Mouse (Mus musculus): ENCODE measurements around the gene Dagla.
A peak's percentile ranks its signal among the peaks of the same experiment; 100 is the strongest.

Gene Dagla

DNA sequence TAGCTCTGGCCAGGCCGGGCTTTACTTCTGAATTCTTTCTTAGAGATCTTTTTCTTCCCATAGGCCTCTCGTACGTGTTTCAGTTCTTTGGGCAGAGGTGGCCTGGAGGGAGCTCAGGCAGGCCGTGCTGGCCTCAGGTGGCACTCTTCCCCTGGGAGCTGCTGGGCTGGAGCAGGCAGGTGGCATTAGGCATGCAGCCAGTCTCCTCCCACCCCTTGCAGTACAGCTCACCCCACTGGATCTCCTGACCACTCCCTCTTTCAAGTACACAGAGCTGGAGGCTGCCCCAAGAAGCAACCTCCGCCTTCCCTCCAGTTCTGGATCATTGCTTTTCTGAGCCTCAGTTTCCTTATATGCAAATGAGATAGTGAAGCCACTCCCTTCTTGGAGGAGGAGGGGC lies 26.9 kb downstream of the Dagla start:
- peak; percentile 82 for DNase-seq

GRCm38 (mm10) chr19:10277331-10277730 lies 27.3 kb downstream of the Dagla start:
- DNase-seq = peak; percentile 63

GRCm38 (mm10) chr19:10276483-10277144 lies 28.1 kb downstream of the Dagla start:
- no peak for DNase-seq

GRCm38 (mm10) chr19:10274056-10274455 lies 30.6 kb downstream of the Dagla start:
- no peak for DNase-seq

GRCm38 (mm10) chr19:10272746-10273145 lies 31.9 kb downstream of the Dagla start:
- no peak for DNase-seq

- DNase-seq = no peak
These were observed 33.1 kb downstream of the Dagla start for GRCm38 (mm10) chr19:10271592-10271991.

DNA sequence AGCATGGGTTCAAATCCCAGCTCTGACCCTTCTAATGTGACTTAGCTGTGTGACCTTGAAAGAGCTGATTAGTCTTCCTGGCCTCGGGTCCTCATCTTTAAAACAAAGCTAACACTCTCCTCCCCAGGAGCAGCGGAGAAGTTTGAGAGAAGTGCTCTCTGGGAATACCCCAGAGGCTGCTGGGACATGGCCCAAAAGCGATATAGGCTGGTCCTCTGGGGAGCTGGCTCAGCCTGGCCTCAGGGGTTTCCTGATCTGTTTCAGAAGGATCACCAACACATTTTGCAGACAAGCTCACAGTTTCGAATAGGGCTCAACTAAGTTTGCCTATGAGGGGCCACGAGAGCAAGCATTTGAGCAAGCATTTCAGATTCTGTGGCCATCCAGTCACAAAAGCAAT lies 34.3 kb downstream of the Dagla start:
- DNase-seq = no peak

GRCm38 (mm10) chr19:10268851-10269250 lies 35.8 kb downstream of the Dagla start:
- DNase-seq = no peak

DNA sequence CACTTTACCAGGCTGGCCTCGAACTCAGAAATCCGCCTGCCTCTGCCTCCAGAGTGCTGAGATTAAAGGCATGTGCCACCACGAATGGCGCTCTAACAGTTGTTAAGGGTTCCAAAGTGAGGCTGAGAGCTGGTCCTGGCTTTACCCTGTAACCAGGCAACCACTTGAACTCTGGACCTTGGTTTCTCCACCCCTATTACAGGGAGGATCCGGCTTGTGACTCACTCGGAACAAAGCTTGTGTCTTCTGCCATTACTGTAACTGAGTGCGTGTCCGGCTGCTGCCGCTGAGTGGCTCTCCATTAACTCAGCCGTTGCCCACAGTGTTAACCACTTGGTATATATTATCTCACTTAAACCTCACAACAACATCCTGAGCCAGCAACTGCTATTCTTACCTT lies 36.7 kb downstream of the Dagla start:
- peak; percentile 53 for DNase-seq

- DNase-seq = no peak
These were observed 37.6 kb downstream of the Dagla start for GRCm38 (mm10) chr19:10267057-10267456.

DNA sequence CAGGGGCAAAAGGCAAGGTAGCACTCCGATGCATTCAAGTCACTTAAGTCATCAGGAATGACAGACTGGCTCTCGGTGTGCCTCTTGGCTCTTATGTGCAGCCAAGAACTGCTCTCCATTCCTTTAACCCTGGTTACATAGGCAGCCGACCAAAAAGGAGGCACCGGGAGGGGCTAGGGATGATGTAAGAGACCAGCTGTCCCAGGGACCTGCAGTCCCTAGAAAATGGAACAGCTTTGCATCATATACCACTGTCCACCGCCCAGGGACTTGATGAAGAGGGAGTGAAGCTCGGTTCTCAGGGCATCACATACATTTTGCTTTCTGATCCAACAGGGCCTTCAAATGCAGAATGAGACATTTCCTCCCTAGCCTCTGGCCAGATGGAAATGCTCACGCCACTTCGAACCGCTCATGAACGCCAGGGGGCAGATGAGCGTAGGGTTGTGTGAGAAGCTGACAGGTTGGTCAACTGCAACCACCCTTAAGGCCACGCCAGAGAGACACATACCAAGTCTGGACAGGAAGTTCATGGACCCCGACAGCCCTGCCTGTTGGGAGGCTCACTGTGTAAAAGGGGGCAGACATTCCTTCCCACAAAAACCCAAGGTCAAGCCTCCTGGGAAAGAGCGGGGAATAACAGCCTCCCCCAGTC lies 38.4 kb downstream of the Dagla start:
- DNase-seq = peak; percentile 87

DNA sequence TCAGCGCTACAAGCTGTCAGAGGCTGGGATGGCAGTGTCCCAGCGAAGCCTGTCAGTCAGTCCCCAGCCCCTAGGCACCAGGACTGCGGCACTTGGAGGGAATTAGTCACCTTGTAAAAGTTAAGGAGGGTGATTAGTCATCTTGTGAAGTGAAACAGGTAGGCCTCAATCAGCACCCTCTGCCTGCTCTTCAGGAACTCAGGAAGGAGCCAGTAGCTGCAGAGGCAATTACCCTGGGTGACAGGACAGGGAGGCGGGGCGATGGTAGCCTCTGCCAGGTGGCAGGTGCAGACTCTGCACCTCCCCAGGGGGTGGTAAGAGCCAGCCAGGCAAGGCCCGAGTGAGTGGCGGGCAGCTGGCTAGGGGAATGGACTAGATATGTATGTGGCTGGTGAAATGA lies 43.3 kb downstream of the Dagla start:
- no peak for DNase-seq

DNA sequence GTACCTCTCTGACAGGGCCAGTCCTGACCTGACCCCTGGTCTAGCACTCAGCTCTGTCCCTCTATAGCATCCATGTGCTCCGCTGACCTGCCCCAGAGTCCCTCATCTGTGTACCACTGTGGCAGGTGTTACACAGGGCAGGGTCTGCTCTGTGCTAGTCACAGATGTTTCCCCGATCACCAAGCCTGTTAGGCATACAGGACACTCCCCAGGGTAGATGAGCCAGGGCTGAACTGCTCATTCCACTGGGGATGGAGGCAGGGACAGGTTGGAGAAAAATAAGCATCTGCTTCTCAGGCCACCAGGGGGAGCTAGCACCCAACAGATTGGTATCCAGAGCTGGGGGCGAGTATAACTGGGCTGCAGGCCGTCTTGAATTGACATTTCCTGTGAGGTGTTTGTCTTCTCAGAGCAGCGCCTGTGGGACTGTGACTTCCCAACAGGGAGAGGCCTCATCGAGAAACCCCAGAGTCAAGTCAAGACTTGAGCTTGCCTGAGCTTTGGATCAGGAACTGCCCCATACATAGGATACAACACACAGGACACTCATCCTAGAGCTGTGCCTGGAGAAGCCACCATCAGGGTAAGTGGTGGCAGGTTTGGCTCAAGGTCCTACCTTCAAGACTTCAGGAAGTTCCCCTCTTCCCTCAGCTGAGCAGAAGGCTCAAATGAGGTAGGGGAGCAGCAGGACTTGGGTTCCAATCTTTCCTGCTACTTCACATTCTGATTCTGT lies 46.2 kb downstream of the Dagla start:
- DNase-seq = peak; percentile 81

- DNase-seq = no peak
These were observed 56.5 kb downstream of the Dagla start for GRCm38 (mm10) chr19:10248128-10248527.

DNA sequence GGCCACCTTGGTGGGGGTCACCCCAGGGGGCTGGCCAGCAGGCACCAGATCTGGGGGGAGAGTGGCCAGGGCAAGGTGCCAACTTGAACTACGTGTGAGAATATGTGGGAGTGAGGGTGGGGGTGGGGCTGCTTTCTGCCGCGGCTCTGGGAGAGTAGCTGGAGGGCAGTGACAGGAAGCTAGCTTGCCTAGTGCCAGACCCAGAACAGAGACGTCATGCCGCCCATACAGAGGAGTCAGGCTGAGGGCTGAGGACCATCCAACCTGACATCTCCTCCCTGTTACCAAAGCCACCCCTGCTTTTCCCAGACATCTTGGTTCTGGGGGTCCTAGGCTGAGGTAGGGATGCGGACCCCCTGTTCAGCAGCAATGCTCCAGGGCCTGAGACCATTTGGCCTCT lies 57.5 kb downstream of the Dagla start:
- DNase-seq = no peak

DNA sequence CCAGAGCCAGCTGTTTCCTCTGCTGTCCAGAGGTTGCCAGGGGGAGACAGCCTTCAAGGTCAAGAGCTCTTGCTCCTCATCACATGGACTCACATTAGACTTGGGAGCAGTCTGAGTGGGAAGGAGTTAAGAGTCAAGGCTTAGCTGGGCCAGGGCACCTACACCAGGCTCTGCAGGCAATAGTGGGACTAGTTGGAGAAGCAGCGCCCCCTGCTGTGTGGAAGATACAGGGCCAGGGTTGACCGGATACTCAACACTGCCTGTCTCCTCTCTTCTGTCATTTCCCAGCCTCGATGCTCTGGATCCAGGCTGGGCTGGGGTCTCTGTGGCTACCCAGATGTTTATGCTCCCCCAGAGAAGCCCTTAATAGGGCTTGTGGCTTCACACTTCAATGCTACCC lies 60.5 kb downstream of the Dagla start:
- DNase-seq = peak; percentile 67

DNA sequence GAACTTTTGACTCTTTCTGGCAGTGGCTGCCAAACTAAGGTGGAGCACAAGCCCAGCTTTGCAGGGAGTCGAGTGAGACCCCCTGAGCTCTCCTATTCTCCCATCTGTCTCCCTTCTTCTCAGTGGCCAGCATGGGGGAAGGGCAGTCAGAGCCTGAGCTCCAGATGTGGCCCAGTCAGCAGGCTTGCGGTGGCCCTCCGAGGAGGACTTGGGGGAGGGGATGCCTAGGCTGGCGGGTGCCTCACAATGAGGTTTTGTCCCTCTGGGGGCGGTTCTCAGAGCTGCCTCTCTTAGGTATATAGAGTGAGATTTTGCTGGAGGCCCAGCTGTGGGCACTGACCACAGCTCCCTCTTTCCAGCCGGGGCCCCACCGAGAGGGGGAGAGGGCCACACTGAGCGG lies 61.8 kb downstream of the Dagla start:
- DNase-seq = no peak

DNA sequence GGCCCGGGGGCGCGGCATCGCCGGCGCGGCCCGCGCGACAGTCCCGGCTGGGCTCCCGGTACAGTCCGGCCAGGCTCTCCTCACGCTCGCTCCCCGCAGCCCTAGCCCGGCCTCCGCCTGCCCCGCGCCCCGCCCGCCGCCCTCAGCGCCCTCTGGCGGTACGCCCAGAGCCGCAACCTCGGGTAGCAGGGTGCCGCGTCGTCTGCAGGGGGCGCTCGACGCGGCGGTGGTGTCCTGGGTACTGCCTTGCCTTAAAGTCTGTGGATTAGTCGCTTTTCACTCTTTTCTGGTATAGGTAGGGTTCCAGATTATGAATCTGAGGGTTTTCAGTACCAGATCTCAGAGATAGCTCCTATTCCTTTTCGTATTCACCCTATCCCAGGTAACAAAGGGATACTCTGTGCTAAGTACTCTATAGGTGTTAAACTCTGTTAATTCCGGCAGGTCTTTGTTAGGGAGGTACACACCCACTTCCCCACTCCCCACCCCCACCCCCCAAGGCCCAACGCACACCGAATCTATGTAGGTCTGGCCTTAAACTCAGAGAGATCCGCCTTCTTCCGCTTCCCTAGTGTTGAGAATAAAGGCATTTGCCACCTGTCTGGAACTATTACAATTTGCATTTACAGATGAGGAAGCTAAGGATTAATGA lies 63.9 kb downstream of the Dagla start, which contains the start of gene Myrf:
Gene Myrf, minus strand, starts transcription at position 95 of the 652 bp plus-strand sequence.
- peak; percentile 85 for DNase-seq

GRCm38 (mm10) chr19:10239975-10240653 lies 64.6 kb downstream of the Dagla start:
- DNase-seq = no peak

DNA sequence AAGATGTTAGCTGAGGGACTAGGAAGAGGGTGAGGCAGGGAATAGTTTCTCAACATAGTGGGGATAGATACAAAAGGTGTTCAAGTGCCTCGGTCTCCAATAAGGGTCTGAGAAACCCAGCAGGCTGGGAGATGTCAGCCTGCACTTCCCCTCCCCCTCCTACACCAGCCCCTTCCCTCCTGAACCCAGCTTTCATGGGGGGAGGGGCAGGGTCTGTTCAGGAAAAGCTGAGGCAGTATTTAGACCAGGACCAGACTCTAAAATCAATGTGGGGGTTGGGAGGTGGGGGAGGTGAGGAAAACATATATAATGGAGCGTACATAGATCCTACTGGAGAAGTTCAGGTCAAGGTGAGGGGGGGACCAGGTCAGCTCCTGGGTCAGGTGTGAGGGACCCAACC lies 65.3 kb downstream of the Dagla start:
- no peak for DNase-seq

GRCm38 (mm10) chr19:10238477-10238876 lies 66.2 kb downstream of the Dagla start:
- DNase-seq = no peak

DNA sequence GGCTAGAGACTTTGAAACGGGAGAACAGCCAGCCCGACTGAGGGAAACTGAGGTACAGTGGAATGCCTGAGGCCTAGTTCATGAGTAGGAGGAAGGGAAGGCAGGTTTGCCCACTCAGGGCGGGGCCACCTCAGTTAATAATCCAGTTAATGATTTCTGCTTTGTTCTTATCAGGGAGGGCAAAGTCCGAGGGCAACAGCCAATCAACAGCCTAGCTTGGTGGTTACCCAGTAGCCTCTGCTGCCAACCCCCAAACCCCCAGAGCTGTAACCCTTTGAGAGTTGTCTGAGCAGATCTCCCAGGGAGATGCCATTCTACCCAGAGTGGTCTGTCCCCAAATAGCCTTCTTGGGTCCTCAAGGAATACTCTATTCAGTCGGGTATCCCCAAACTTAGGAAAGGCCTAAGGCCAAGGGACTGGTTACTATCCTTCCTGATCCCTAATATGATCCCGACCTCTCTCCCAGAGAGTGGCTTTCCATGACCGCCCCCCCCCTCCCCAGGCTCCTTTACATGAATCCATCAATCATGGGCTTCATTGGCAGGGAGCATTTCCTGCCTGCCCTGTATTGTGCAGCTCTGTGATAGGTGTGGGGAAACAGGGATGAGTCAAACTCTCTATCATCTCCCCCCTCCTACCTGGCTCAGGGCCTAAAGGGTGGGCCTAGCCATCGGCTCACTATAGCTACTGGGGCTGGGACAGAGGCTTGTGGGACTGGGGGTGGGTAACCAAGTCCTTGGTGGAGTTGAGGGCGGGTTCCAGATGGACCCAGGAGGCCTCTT lies 68.7 kb downstream of the Dagla start:
- peak; percentile 53 for DNase-seq

All from kidney, adult 18-20 months (tissue).